Mouse (Mus musculus): ENCODE results near the gene Tenm3.
"Not testable (repeated sequence)": the region's sequence is repeated elsewhere in the genome, so short reads cannot be mapped to it uniquely, and the experiment has no call there.

The Tenm3 gene

GRCm38 (mm10) chr8:48204114-48204837 lies 639.5 kb downstream of the Tenm3 start:
- no peak for DNase-seq (ENCODE audit: low spot score)

DNA sequence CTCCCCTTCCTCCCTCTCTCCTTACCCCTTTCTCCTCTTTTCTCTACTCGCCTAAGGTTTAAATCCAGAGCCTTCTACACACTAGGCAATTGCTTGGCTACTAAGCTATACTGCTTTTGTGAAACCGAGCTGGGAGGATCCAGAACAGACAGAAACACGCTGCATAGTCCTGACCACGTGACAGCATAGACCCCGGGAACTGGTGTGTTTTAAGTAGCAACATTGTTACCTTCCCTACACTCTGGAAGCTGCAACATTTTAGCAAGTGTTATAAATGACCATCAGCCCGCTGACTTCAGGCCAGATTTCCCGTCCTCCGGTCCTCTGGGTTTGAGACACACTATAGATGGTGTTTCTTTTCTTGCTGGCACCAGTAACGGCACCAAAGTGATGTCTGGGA lies 640.1 kb downstream of the Tenm3 start:
- no peak for DNase-seq (ENCODE audit: low spot score)

GRCm38 (mm10) chr8:48203161-48203560 lies 640.6 kb downstream of the Tenm3 start:
- DNase-seq (ENCODE audit: low spot score), result no peak

DNA sequence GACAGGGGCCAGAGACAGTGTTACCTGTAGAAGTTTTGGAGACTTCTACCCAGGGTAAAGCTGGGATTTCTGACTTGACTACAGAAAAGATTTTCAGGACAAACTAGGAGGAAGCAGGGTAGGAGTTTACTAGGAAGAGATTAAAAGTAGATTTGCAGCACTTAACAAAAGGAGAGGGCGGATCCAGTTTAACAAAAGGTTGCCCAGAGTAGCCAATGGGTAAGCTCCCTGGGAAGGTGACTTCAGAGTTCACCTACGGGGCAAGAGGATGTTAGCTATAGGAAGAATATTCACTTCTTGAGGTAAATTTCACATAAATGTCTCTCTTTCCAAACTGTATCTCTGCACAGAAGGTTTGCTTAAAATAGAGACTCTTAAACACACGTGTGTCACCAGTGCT lies 641.1 kb downstream of the Tenm3 start:
- no peak for DNase-seq (ENCODE audit: low spot score)

DNA sequence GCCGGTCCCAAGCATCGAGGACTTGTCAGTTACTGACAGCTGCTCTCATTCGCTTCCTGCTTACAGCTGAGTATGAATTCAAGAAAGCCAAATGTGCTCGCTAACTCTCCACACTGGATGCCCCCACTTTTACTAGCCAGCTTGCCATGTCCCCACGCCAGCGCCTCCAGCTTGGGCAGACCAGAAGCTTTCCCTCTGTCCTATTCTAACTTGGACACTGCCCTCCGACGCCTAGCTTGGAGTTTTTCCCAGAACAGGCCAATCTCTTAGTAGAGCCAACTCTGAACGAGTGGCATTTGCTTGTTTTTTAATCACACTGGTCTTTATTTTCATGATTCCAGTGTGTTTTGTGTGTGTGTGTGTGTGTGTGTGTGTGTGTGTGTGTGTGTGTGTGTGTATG lies 644.6 kb downstream of the Tenm3 start:
- DNase-seq (ENCODE audit: low spot score), result no peak

DNA sequence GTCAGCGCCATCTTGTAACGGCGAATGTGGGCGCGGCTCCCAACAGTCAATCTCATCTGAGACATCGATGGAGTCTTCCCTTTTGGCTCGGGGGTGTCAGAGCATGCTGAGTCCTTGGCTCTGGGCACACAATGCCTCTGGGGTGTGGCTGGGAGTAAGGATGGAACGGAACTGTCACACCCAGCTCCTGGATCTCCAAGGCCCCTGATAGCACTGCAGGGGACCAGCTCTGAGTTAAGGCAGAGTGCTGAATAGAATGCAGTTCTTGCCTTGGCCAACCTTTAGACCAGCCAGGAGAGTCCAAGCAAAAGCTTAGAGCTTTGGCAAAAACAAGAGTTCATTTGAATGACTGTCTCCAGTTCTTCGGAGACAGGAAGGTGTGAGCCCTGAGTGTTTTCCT lies 647.8 kb downstream of the Tenm3 start:
- DNase-seq (ENCODE audit: low spot score), result no peak

- DNase-seq (ENCODE audit: low spot score), result no peak
These were observed 655.2 kb downstream of the Tenm3 start for GRCm38 (mm10) chr8:48188586-48188985.

- DNase-seq (ENCODE audit: low spot score), result no peak
These were observed 660.0 kb downstream of the Tenm3 start for GRCm38 (mm10) chr8:48183758-48184157.

DNA sequence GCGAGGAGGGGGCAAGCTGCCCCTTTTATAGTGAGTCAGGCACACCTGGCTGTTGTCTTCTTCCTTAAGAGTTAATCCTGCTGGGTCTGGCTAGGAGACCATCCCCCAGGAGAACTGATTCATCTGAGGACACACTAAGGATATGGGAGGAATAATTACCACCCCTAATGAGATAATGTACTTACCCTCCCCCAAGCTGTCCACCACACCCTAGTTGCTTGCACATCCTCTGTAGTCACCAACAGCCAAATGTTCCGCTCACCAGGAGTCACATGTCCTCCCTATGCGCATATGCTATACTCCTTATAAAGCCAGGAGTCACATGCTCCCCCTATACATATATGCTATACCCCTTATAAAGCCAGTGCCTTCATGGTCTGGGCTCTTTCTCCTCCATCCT lies 662.8 kb downstream of the Tenm3 start:
- no peak for DNase-seq (ENCODE audit: low spot score)

- not testable (repeated sequence) for DNase-seq (ENCODE audit: low spot score)
These were observed 663.6 kb downstream of the Tenm3 start for GRCm38 (mm10) chr8:48180146-48180545.

GRCm38 (mm10) chr8:48178993-48179392 lies 664.8 kb downstream of the Tenm3 start:
- DNase-seq (ENCODE audit: low spot score), result no peak

- no peak for DNase-seq (ENCODE audit: low spot score)
These were observed 665.9 kb downstream of the Tenm3 start for GRCm38 (mm10) chr8:48177876-48178275.

Measured in layer of hippocampus, adult 9-10 months (tissue).